Mouse (Mus musculus) ES-Bruce4 (cell line): ENCODE measurements around the gene Stx11. TPM values are rescaled to one million over a fixed set of nuclear protein-coding genes. Genes with fewer than 3 reads are reported as not detected.

Experiments used
- H3K27ac ChIP-seq: 2 replicates; pipeline ENCODE4 v1.5.1; 2012; ENCODE audit warnings: low read length, inconsistent platforms; ENCODE audit not compliant: insufficient read depth
- H3K27me3 ChIP-seq: 2 replicates; pipeline ENCODE4 v1.6.1; 2012; ENCODE audit warnings: mild to moderate bottlenecking, low read length, inconsistent platforms; ENCODE audit not compliant: control insufficient read depth, poor library complexity, insufficient read depth, severe bottlenecking
- H3K36me3 ChIP-seq: 2 replicates; pipeline ENCODE4 v1.6.1; 2012; ENCODE audit warnings: inconsistent platforms, mild to moderate bottlenecking, low read length, moderate library complexity; ENCODE audit not compliant: control insufficient read depth, poor library complexity, insufficient read depth, severe bottlenecking
- H3K4me1 ChIP-seq: one replicate; pipeline ENCODE4 v1.8.1; 2011; ENCODE audit warnings: low read length; ENCODE audit not compliant: control insufficient read depth, insufficient read depth
- H3K4me3 ChIP-seq: 2 replicates; pipeline ENCODE4 v1.5.1; 2011; ENCODE audit warnings: low read depth, mild to moderate bottlenecking, low read length
- H3K9ac ChIP-seq: 2 replicates; pipeline ENCODE4 v1.6.1; 2012; ENCODE audit warnings: low read depth, mild to moderate bottlenecking, inconsistent platforms; ENCODE audit not compliant: poor library complexity, severe bottlenecking
- H3K9me3 ChIP-seq: replicated peaks from 2 replicates; pipeline ENCODE4 v1.6.1; 2012; ENCODE audit warnings: mild to moderate bottlenecking, low read length, inconsistent platforms; ENCODE audit not compliant: control insufficient read depth, poor library complexity, insufficient read depth, severe bottlenecking
- CTCF ChIP-seq: IDR thresholded peaks from one replicate; pipeline ENCODE4 v1.8.1; 2011; ENCODE audit warnings: low read depth, low read length
- EP300 ChIP-seq: IDR thresholded peaks from 2 replicates; pipeline ENCODE4 v1.6.1; 2011; ENCODE audit warnings: low read depth, low read length; ENCODE audit not compliant: insufficient read depth
- POLR2A ChIP-seq: IDR thresholded peaks from one replicate; pipeline ENCODE4 v1.8.1; 2011; ENCODE audit warnings: low read length; ENCODE audit not compliant: insufficient read depth
- polyA plus RNA-seq: library from polyadenylated mRNA; stranded (reverse); fragments of >200 nt; gene quantifications from 2 replicates; pipeline ENCODE4 v1.2.4, GENCODE M21; 2011; ENCODE audit warnings: low read depth; ENCODE audit not compliant: missing spikeins, insufficient read depth, insufficient read length

Gene Stx11
- polyA plus RNA-seq, 1 experiment: 2.1 TPM

DNA sequence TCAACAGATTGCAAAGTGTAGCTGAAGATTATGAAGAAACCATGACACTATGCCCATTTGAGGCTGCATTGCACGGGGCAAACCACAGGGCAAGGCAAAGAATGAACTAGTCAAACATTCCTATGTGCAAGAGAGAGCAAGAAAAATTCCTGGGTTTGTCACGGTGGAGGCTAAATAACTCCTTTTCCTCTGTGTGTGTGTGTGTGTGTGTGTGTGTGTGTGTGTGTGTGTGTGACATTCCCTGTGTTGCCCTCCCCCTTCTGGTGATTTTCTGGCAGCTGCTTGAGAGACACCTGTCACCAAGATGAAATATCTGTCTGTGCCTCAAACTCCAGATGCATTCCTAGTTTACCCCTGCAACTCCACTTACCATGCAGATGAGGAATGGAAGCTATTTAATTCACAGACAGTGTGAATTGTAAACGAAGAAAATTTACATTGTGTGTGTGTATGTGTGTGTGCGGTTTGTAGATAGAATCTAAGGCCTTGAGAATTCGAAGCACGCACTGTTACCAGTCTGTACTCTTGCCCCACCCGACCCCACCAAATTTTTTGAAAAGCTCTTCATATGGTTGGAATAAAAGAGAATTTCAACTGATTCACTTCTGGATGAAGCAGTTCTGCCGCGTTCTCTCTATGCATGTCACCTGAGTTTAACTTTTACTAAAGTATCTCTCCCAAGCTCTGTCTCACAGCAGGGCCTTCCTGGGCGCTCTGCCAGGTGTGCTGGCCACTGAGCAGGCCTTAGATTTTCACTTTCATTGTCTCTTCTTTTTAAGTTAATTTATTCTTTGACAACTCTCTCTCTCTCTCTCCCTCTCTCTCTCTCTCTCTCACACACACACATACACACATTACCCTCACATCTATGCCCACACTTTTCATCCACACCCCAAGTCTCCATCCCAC is 32.4 kb downstream of the Stx11 start:
- H3K36me3 ChIP-seq: no peaks in the 10 kb centered on the region
- no peaks in the 10 kb centered on the region for H3K27me3 ChIP-seq
- no peaks in the 10 kb centered on the region for H3K9me3 ChIP-seq
- TF ChIP-seq EP300: no peak
- no peak for TF ChIP-seq POLR2A
- no peak for TF ChIP-seq CTCF
- H3K4me1 ChIP-seq: peaks cover 2% of the 10 kb centered on the region
- no peak overlapping the region for H3K9ac ChIP-seq
- H3K27ac ChIP-seq: no peak overlapping the region
- no peak overlapping the region for H3K4me3 ChIP-seq

DNA sequence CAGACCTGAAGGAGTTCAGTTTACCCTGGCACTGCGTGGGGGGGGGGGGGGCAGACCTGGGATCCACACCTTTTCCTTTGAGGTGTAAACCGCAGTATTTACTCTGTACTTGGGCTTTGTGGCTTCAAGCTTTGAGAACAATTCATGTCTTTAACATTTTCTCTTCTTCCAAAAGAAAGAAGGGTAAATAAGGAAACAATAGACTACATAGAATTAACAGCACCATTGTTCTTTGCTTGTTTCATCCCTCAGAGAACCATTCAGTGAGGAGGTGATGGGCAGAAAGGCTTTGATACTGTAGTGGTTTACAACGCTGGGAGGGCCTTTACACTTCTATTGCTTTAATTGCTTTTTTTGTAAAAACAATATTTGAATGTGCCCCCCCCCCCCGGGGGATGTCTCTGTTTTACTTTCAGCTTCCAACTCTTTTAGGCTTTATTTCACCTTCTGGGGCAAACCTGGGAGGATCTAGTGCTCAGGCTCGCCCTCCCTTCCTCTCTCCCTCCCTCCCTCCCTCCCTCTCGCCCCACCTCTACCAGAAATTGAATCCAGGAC is 33.7 kb downstream of the Stx11 start:
- peaks cover 2% of the 10 kb centered on the region for H3K4me1 ChIP-seq
- H3K4me3 ChIP-seq: no peak overlapping the region
- H3K9me3 ChIP-seq: no peaks in the 10 kb centered on the region
- no peak overlapping the region for H3K9ac ChIP-seq
- H3K27me3 ChIP-seq: no peaks in the 10 kb centered on the region
- H3K27ac ChIP-seq: no peak overlapping the region
- H3K36me3 ChIP-seq: no peaks in the 10 kb centered on the region
- TF ChIP-seq EP300 (no peak), CTCF (no peak), POLR2A (no peak)

DNA sequence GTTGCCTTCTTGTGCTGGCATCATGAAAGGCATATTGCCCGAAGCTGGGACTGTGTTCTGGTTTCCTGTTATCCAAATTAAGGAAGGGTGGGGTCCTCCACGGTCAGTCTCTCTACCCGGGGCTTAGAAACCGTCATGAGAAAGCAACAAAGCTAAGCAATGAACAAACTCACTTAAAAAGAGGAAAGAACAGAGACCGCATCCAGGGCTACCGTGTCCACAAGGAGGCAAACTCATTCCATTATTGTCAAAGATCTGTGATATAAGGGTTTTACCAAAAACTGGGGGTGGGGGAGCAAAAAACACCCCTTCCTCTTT is 34.3 kb downstream of the Stx11 start:
- H3K4me3 ChIP-seq: no peak overlapping the region
- no peak for TF ChIP-seq POLR2A
- no peak for TF ChIP-seq CTCF
- TF ChIP-seq EP300: no peak
- no peak overlapping the region for H3K9ac ChIP-seq
- no peaks in the 10 kb centered on the region for H3K27me3 ChIP-seq
- H3K36me3 ChIP-seq: no peaks in the 10 kb centered on the region
- H3K4me1 ChIP-seq: peaks cover 2% of the 10 kb centered on the region
- H3K9me3 ChIP-seq: peaks cover 6% of the 10 kb centered on the region; the same call in 1 of the 2 replicates
- no peak overlapping the region for H3K27ac ChIP-seq

DNA sequence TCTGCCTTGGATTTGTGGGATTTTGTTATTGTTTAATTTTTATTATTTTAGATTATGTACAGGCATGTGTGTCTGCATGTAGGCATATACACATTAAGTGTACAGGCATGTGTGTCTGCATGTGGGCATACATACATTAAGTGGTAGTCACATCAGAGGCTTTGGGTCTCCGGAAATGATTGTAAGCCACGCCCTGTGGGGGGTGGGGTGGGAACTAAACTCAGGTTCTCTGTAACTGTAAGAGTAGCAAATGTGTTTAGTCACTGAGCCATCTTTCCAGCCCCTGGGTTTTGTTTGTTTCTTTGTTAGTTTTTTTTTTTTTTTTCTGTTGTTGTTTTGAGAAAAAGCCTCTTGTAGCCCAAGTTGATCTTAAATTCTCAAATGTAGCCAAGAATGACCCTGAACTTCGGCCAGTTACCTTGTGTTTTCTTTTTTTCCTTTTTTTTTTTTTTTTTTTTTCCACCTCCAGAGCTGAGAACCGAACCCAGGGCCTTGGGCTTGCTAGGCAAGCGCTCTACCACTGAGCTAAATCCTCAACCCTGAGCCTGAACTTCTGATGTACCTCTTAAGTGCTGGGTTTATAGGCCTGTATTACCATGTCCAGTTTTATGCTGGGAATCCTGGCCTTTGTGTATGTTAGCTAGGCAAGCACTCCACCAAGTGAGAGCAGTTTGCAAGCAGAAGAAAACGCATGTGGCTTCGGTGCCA is 34.8 kb downstream of the Stx11 start:
- peaks cover 2% of the 10 kb centered on the region for H3K4me1 ChIP-seq
- peaks cover 6% of the 10 kb centered on the region; the same call in 1 of the 2 replicates for H3K9me3 ChIP-seq
- H3K4me3 ChIP-seq: no peak overlapping the region
- TF ChIP-seq POLR2A (no peak), CTCF (no peak), EP300 (no peak)
- no peaks in the 10 kb centered on the region for H3K27me3 ChIP-seq
- no peak overlapping the region for H3K27ac ChIP-seq
- no peaks in the 10 kb centered on the region for H3K36me3 ChIP-seq
- no peak overlapping the region for H3K9ac ChIP-seq

DNA sequence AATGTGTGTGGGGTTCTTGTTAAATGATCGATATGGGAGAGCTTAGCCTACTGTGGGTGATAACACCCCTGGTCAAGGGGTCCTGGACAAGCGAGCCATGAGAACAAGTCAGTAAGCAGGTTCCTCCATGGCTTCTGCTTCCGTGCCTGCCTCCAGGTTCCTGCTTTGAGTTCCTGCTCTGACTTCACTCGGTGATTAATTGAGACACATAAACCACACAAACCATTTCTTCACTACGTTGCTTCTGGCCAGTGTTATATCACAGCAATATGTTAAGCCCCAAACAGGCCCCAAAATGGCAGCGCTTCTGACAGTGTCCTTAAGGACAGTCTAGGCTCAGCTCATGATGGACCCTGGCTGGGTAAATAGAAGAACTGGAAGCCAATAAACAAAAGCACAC is 35.9 kb downstream of the Stx11 start:
- peaks cover 6% of the 10 kb centered on the region; the same call in 1 of the 2 replicates for H3K9me3 ChIP-seq
- TF ChIP-seq EP300 (no peak), POLR2A (no peak), CTCF (no peak)
- H3K27me3 ChIP-seq: no peaks in the 10 kb centered on the region
- no peak overlapping the region for H3K4me3 ChIP-seq
- peaks cover 2% of the 10 kb centered on the region for H3K4me1 ChIP-seq
- H3K9ac ChIP-seq: no peak overlapping the region
- no peak overlapping the region for H3K27ac ChIP-seq
- no peaks in the 10 kb centered on the region for H3K36me3 ChIP-seq
